Mouse (Mus musculus) forebrain, embryonic 16.5 days (tissue): ENCODE measurements around the gene Ccl22. TPM values are rescaled to one million over a fixed set of nuclear protein-coding genes. Genes with fewer than 3 reads are reported as not detected.
A peak's percentile ranks its signal among the peaks of the same experiment; 100 is the strongest.

ENCODE experiments used
- ATAC-seq: fragments of 200-750 bp; cut with Nextera tagmentation; 2 replicates; pipeline ENCODE4 v1.8.0; 2017; ENCODE audit warnings: mild to moderate bottlenecking, moderate library complexity
- H3K27ac ChIP-seq: fragments of 300-500 bp; sonication (generic); 2 replicates; pipeline ENCODE4 v1.5.1; 2014; ENCODE audit warnings: low read length, control low read depth
- H3K27me3 ChIP-seq: fragments of 300-500 bp; sonication (generic); replicated peaks from 2 replicates; pipeline ENCODE4 v1.6.1; 2014; ENCODE audit warnings: low read length; ENCODE audit not compliant: control insufficient read depth, insufficient read depth
- H3K36me3 ChIP-seq: fragments of 300-500 bp; sonication (generic); 2 replicates; pipeline ENCODE4 v1.6.1; 2014; ENCODE audit not compliant: control insufficient read depth, insufficient read depth
- H3K4me1 ChIP-seq: fragments of 300-500 bp; sonication (generic); replicated peaks from 2 replicates; pipeline ENCODE4 v1.6.1; 2014; ENCODE audit warnings: low read length; ENCODE audit not compliant: control insufficient read depth, insufficient read depth
- H3K4me2 ChIP-seq: fragments of 300-500 bp; sonication (generic); 2 replicates; pipeline ENCODE4 v1.6.1; 2014; ENCODE audit warnings: mild to moderate bottlenecking, low read length, control low read depth
- H3K4me3 ChIP-seq: fragments of 300-500 bp; sonication (generic); replicated peaks from 2 replicates; pipeline ENCODE4 v1.5.1; 2014; ENCODE audit warnings: mild to moderate bottlenecking, low read length, control low read depth
- H3K9ac ChIP-seq: fragments of 300-500 bp; sonication (generic); replicated peaks from 2 replicates; pipeline ENCODE4 v1.6.1; 2014; ENCODE audit warnings: low read depth, low read length, control low read depth
- H3K9me3 ChIP-seq: fragments of 300-500 bp; sonication (generic); 2 replicates; pipeline ENCODE4 v1.6.1; 2016; ENCODE audit warnings: low read length; ENCODE audit not compliant: control insufficient read depth
- WGBS: fragments of 180-500 bp; shearing (Covaris S2); extraction: QIAGEN DNeasy Blood & Tissue Kit; methylation state at CpG from one replicate; pipeline ENCODE4 v1.1.7; 2014; 5-methylcytosine and 5-hydroxymethylcytosine counted together
- polyA plus RNA-seq: library from polyadenylated mRNA; unstranded; fragments of >200 nt; fragmentation: Nextera tagmentation; extraction: Ambion mirVana; gene quantifications from 2 replicates; pipeline ENCODE4 v1.2.1, GENCODE M21; 2015

Ccl22 gene
- polyA plus RNA-seq, 1 experiment from 2014 or later: not detected

GRCm38 (mm10) chr8:94703972-94704668 lies 41.3 kb upstream of the Ccl22 start:
- peak; percentile 93 for ATAC-seq
- no peaks in the 10 kb centered on the region for H3K27me3 ChIP-seq
- under 1% methylated on average over 35 of the region's 35 CpGs for WGBS
- H3K36me3 ChIP-seq: no peaks in the 10 kb centered on the region
- H3K4me2 ChIP-seq: peak overlapping the region; percentile 67
- peak overlapping the region; percentile 70 for H3K27ac ChIP-seq
- peak overlapping the region; percentile 61 for H3K4me3 ChIP-seq
- H3K4me1 ChIP-seq: no peaks in the 10 kb centered on the region
- H3K9ac ChIP-seq: peak overlapping the region; percentile 64
- no peaks in the 10 kb centered on the region for H3K9me3 ChIP-seq

GRCm38 (mm10) chr8:94704669-94704984 lies 40.8 kb upstream of the Ccl22 start:
- no peaks in the 10 kb centered on the region for H3K9me3 ChIP-seq
- 13% methylated on average over 9 of the region's 9 CpGs for WGBS
- peak overlapping the region; percentile 61 for H3K4me3 ChIP-seq
- peak overlapping the region; percentile 64 for H3K9ac ChIP-seq
- no peaks in the 10 kb centered on the region for H3K27me3 ChIP-seq
- ATAC-seq: no peak
- H3K4me2 ChIP-seq: peak overlapping the region; percentile 67
- peak overlapping the region; percentile 70 for H3K27ac ChIP-seq
- H3K4me1 ChIP-seq: no peaks in the 10 kb centered on the region
- no peaks in the 10 kb centered on the region for H3K36me3 ChIP-seq

- H3K36me3 ChIP-seq: no peaks in the 10 kb centered on the region
- H3K9me3 ChIP-seq: no peaks in the 10 kb centered on the region
- no peak for ATAC-seq
- no peaks in the 10 kb centered on the region for H3K27me3 ChIP-seq
- no peak overlapping the region for H3K27ac ChIP-seq
- no peaks in the 10 kb centered on the region for H3K4me1 ChIP-seq
- WGBS: 87% methylated on average over 10 of the region's 10 CpGs
- H3K9ac ChIP-seq: no peak overlapping the region
- H3K4me2 ChIP-seq: no peak overlapping the region
- no peak overlapping the region for H3K4me3 ChIP-seq
Observed at GRCm38 (mm10) chr8:94705581-94706245, 39.7 kb upstream of the Ccl22 start.

GRCm38 (mm10) chr8:94706732-94707395 lies 38.5 kb upstream of the Ccl22 start:
- no peak overlapping the region for H3K9ac ChIP-seq
- no peaks in the 10 kb centered on the region for H3K9me3 ChIP-seq
- no peaks in the 10 kb centered on the region for H3K27me3 ChIP-seq
- H3K36me3 ChIP-seq: no peaks in the 10 kb centered on the region
- H3K4me3 ChIP-seq: no peak overlapping the region
- ATAC-seq: no peak
- no peak overlapping the region for H3K27ac ChIP-seq
- H3K4me2 ChIP-seq: no peak overlapping the region
- WGBS: 75% methylated on average over 9 of the region's 9 CpGs
- H3K4me1 ChIP-seq: 0 out of 2 replicates have a peak, but pooled peaks cover 2% of the 10 kb centered on the region

GRCm38 (mm10) chr8:94710336-94710735 lies 35.1 kb upstream of the Ccl22 start:
- 50% methylated on average over 8 of the region's 8 CpGs for WGBS
- Histone ChIP-seq H3K9me3 (no peaks in the 10 kb centered on the region), H3K4me1 (0 out of 2 replicates have a peak, but pooled peaks cover 2% of the 10 kb centered on the region), H3K36me3 (no peaks in the 10 kb centered on the region), H3K27me3 (no peaks in the 10 kb centered on the region), H3K4me3 (no peak overlapping the region), H3K27ac (no peak overlapping the region), H3K9ac (no peak overlapping the region), H3K4me2 (no peak overlapping the region)
- no peak for ATAC-seq

- Histone ChIP-seq H3K4me1 (0 out of 2 replicates have a peak, but pooled peaks cover 2% of the 10 kb centered on the region), H3K36me3 (no peaks in the 10 kb centered on the region), H3K27me3 (no peaks in the 10 kb centered on the region), H3K27ac (no peak overlapping the region), H3K9ac (no peak overlapping the region), H3K4me3 (no peak overlapping the region), H3K4me2 (no peak overlapping the region), H3K9me3 (no peaks in the 10 kb centered on the region)
- 43% methylated on average over 5 of the region's 5 CpGs for WGBS
- ATAC-seq: no peak
Observed at GRCm38 (mm10) chr8:94711160-94711718, 34.2 kb upstream of the Ccl22 start.

GRCm38 (mm10) chr8:94714556-94714955 lies 30.8 kb upstream of the Ccl22 start:
- Histone ChIP-seq H3K36me3 (no peaks in the 10 kb centered on the region), H3K27me3 (no peaks in the 10 kb centered on the region), H3K9ac (no peak overlapping the region), H3K27ac (no peak overlapping the region), H3K9me3 (no peaks in the 10 kb centered on the region), H3K4me2 (no peak overlapping the region), H3K4me3 (no peak overlapping the region), H3K4me1 (0 out of 2 replicates have a peak, but pooled peaks cover 2% of the 10 kb centered on the region)
- WGBS: 43% methylated on average over 5 of the region's 5 CpGs
- no peak for ATAC-seq

- no peaks in the 10 kb centered on the region for H3K36me3 ChIP-seq
- ATAC-seq: no peak
- H3K4me1 ChIP-seq: 0 out of 2 replicates have a peak, but pooled peaks cover 2% of the 10 kb centered on the region
- no peak overlapping the region for H3K4me3 ChIP-seq
- WGBS: 69% methylated on average over 3 of the region's 3 CpGs
- H3K9ac ChIP-seq: no peak overlapping the region
- no peaks in the 10 kb centered on the region for H3K9me3 ChIP-seq
- no peaks in the 10 kb centered on the region for H3K27me3 ChIP-seq
- no peak overlapping the region for H3K4me2 ChIP-seq
- H3K27ac ChIP-seq: no peak overlapping the region
Observed at GRCm38 (mm10) chr8:94715871-94716270, 29.5 kb upstream of the Ccl22 start.

- Histone ChIP-seq H3K9me3 (no peaks in the 10 kb centered on the region), H3K4me2 (no peak overlapping the region), H3K27me3 (no peaks in the 10 kb centered on the region), H3K36me3 (no peaks in the 10 kb centered on the region), H3K4me1 (no peaks in the 10 kb centered on the region), H3K27ac (no peak overlapping the region), H3K4me3 (no peak overlapping the region), H3K9ac (no peak overlapping the region)
- 95% methylated on average over 1 of the region's 1 CpGs for WGBS
- ATAC-seq: no peak
Observed at GRCm38 (mm10) chr8:94716841-94717240, 28.5 kb upstream of the Ccl22 start.
